Mouse (Mus musculus) ES-Bruce4 (cell line): ENCODE data around the gene Smyd1.

ENCODE experiments used
- CTCF ChIP-seq: IDR thresholded peaks from one replicate; pipeline ENCODE4 v1.8.1; 2011; ENCODE audit warnings: low read depth, low read length
- POLR2A ChIP-seq: IDR thresholded peaks from one replicate; pipeline ENCODE4 v1.8.1; 2011; ENCODE audit warnings: low read length; ENCODE audit not compliant: insufficient read depth

GRCm38 (mm10) chr6:71352866-71353427 is 30.9 kb upstream of the Smyd1 start:
- TF ChIP-seq CTCF (no peak), POLR2A (no peak)
